Mouse (Mus musculus): ENCODE measurements around the gene Mettl24.

Gene Mettl24

GRCm38 (mm10) chr10:40683092-40683867 lies at the start of gene Mettl24:
TSS of gene Mettl24 (plus strand) at chr10:40683282.
- peak; percentile 44 for DNase-seq

- DNase-seq: no peak
Observed at GRCm38 (mm10) chr10:40637331-40637730, 45.8 kb upstream of the Mettl24 start.

GRCm38 (mm10) chr10:40638276-40638675 lies 44.8 kb upstream of the Mettl24 start:
- no peak for DNase-seq

GRCm38 (mm10) chr10:40638823-40639819 lies 44.0 kb upstream of the Mettl24 start:
- no peak for DNase-seq

- no peak for DNase-seq
Observed at GRCm38 (mm10) chr10:40640406-40640805, 42.7 kb upstream of the Mettl24 start.

GRCm38 (mm10) chr10:40641901-40642300 lies 41.2 kb upstream of the Mettl24 start:
- DNase-seq: no peak

GRCm38 (mm10) chr10:40643126-40643525 lies 40.0 kb upstream of the Mettl24 start:
- DNase-seq: no peak

GRCm38 (mm10) chr10:40644456-40644855 lies 38.6 kb upstream of the Mettl24 start:
- DNase-seq: no peak

- no peak for DNase-seq
Observed at GRCm38 (mm10) chr10:40645346-40645745, 37.7 kb upstream of the Mettl24 start.

- no peak for DNase-seq
Observed at GRCm38 (mm10) chr10:40648776-40649175, 34.3 kb upstream of the Mettl24 start.

GRCm38 (mm10) chr10:40649634-40650033 lies 33.4 kb upstream of the Mettl24 start:
- DNase-seq: no peak

- DNase-seq: no peak
Observed at GRCm38 (mm10) chr10:40651676-40652075, 31.4 kb upstream of the Mettl24 start.

- no peak for DNase-seq
Observed at GRCm38 (mm10) chr10:40665270-40665669, 17.8 kb upstream of the Mettl24 start.

GRCm38 (mm10) chr10:40666943-40667342 lies 16.1 kb upstream of the Mettl24 start:
- no peak for DNase-seq

GRCm38 (mm10) chr10:40668640-40669039 lies 14.4 kb upstream of the Mettl24 start:
- DNase-seq: no peak

- DNase-seq: no peak
Observed at GRCm38 (mm10) chr10:40672587-40673296, 10.3 kb upstream of the Mettl24 start.

- no peak for DNase-seq
Observed at GRCm38 (mm10) chr10:40673297-40673665, 9.8 kb upstream of the Mettl24 start.

GRCm38 (mm10) chr10:40674151-40674550 lies 8.9 kb upstream of the Mettl24 start:
- peak; percentile 16 for DNase-seq

- no peak for DNase-seq
Observed at GRCm38 (mm10) chr10:40675921-40676320, 7.2 kb upstream of the Mettl24 start.

- no peak for DNase-seq
Observed at GRCm38 (mm10) chr10:40678477-40678876, 4.6 kb upstream of the Mettl24 start.

- no peak for DNase-seq
Observed at GRCm38 (mm10) chr10:40682470-40682869, 612 bp upstream of the Mettl24 start.

- DNase-seq: no peak
Observed at GRCm38 (mm10) chr10:40683868-40684253, 779 bp downstream of the Mettl24 start.

GRCm38 (mm10) chr10:40684326-40684725 lies 1.2 kb downstream of the Mettl24 start:
- no peak for DNase-seq

All from thymus, postnatal 4 days (tissue).